Mouse (Mus musculus) C2C12 (cell line): ENCODE data around the gene Phlpp1.

Experiments
- CEBPB ChIP-seq: IDR thresholded peaks from one replicate; pipeline ENCODE4 v1.6.1; 2011; ENCODE audit warnings: low read depth, mild to moderate bottlenecking, control low read depth, moderate library complexity
- CTCF ChIP-seq: IDR thresholded peaks from one replicate; pipeline ENCODE4 v1.5.1; 2011; ENCODE audit not compliant: control insufficient read depth, insufficient read depth, insufficient read length
- FOSL1 ChIP-seq: IDR thresholded peaks from one replicate; pipeline ENCODE4 v1.8.0; 2011; ENCODE audit warnings: mild to moderate bottlenecking, low read length; ENCODE audit not compliant: poor library complexity, insufficient read depth, severe bottlenecking
- MAX ChIP-seq: IDR thresholded peaks from one replicate; pipeline ENCODE4 v1.6.1; 2011; ENCODE audit warnings: mild to moderate bottlenecking, control low read depth
- MYOD1 ChIP-seq: IDR thresholded peaks from one replicate; pipeline ENCODE4 v1.6.1; 2011; ENCODE audit warnings: low read depth; ENCODE audit not compliant: control insufficient read depth, insufficient read length
- MYOG ChIP-seq: IDR thresholded peaks from one replicate; pipeline ENCODE4 v1.6.1; 2011; ENCODE audit not compliant: control insufficient read depth, insufficient read length; ENCODE audit errors: extremely low read depth
- USF1 ChIP-seq: IDR thresholded peaks from one replicate; pipeline ENCODE4 v1.6.1; 2011; ENCODE audit warnings: low read depth, mild to moderate bottlenecking, control low read depth, moderate library complexity

DNA sequence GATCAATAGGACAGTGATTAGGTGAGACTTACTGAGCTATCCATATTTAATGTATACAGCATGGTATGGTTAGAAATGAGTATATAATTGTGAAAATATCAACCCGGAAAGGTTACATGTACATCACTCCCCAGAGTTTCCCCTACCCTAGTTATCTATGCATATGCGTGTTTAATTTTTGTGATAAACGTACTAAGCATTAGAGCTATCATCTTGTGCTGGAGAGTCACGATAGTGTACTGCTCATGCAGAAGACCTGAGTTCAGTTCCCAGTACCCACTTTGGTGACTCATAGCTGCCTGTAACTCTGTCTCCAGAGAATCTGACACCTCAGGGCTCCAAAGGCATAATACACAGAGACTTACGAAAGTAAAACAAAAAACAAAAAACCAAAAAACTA, 11.9 kb upstream of the Phlpp1 start:
- TF ChIP-seq CTCF (no peak), CEBPB (no peak), MAX (no peak), USF1 (no peak), MYOG (no peak), FOSL1 (no peak), MYOD1 (no peak)
